Mouse (Mus musculus): ENCODE measurements around the gene Spag5. TPM values are rescaled to one million over a fixed set of nuclear protein-coding genes. Genes with fewer than 3 reads are reported as not detected.

Gene Spag5
- polyA plus RNA-seq, 1 experiment: 91.6 TPM

DNA sequence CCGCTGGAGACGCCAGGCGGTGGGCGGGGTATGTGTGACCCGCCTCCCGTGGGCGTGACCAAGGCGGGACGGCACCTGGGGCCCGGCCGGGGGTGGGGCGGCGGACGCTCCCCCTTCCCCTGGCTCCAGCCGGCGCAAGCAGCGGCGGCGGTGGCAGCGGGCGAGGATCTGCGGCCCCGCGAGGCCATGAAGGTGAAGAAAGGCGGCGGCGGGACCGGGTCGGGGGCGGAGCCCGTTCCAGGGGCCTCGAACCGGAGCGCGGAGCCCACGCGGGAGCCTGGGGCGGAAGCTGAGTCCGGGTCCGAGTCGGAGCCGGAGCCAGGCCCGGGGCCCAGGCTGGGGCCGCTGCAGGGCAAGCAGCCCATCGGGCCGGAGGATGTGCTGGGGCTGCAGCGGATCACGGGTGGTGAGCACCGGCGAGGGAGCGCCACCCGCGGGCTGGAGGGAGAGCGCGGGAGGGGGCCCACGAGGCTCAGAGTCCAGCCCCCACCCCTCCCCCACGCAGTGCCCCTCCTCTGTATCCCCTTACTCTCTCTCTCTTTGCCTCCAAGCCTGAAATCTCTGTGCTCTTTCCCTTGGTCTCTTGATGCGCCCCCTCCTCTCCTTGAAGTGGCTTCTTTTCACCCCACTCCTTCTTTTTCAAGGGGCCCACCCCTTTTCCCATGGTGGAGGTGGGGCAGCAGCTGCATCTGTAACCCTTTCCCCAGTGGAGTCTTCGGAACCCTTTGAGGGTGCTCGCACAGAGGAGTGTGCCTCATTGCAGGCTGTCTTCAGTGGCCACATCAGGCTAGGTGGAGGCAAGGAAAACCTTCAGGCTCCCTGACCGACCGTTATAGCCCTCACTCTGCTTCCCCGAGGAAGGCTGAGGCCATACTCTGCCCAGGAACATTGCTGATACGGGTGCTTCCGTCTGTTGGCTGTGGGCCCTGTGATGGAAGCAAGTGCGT lies 42.3 kb downstream of the Spag5 start, which contains the start of gene Unc119:
Gene Unc119 (plus strand): TSS at position 102 of the 947 bp plus-strand sequence.
- TF ChIP-seq CTCF (IDR thresholded peaks at IDR 0.05; ENCODE audit: control insufficient read depth, insufficient read depth, low read length) (no peak), POLR2A (IDR thresholded peaks at IDR 0.05; ENCODE audit: borderline replicate concordance, control insufficient read depth, low read depth, low read length) (peak; percentile 54; the same call in 1 of the 2 replicates)
- peak within 1 kb of the TSS; percentile 74 for H3K27ac ChIP-seq (ENCODE audit: control insufficient read depth, insufficient read depth, low read depth, low read length, poor library complexity)
- peaks cover 8% of the 10 kb centered on the region for H3K4me1 ChIP-seq (ENCODE audit: control insufficient read depth, insufficient read depth, low read length)
- 2% methylated on average over 64 of the region's 66 CpGs for WGBS
- peak within 1 kb of the TSS; percentile 79 for H3K4me3 ChIP-seq (replicated peaks; ENCODE audit: control insufficient read depth, low read depth, low read length)

DNA sequence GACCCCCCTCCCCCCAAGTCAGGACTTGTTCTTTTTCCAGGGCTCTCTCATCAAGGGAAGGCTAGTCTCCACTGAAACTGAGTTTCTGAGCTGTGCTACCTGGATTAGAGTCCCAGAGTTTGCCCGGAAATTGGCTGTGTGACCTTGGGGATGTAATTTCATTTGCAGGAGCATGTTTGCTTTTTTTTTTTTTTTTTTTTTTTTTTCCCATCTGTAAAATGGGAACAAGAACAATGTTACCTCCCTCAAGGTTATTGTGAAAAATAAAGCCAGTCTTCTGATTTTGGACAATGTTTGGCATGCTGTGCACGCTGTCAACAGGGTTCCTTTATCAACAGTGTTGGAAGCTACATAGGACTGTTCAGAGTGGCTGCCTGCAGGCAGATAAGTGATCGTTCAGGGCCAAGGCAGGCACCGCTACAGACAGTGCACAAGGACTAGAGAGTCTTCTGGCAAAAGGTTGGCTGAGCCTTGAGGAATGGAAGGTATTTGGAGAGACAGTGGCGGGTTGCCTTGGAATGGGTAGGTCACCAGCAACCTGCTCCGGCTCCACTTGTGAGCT lies 43.1 kb downstream of the Spag5 start:
- Histone ChIP-seq H3K4me3 (replicated peaks; ENCODE audit: control insufficient read depth, low read depth, low read length) (peak overlapping the region; percentile 79), H3K27ac (ENCODE audit: control insufficient read depth, insufficient read depth, low read depth, low read length, poor library complexity) (peak overlapping the region; percentile 85), H3K4me1 (ENCODE audit: control insufficient read depth, insufficient read depth, low read length) (peaks cover 8% of the 10 kb centered on the region)
- WGBS: 46% methylated on average over 6 of the region's 6 CpGs
- no peak for TF ChIP-seq CTCF (IDR thresholded peaks at IDR 0.05; ENCODE audit: control insufficient read depth, insufficient read depth, low read length)
- no peak for TF ChIP-seq POLR2A (IDR thresholded peaks at IDR 0.05; ENCODE audit: borderline replicate concordance, control insufficient read depth, low read depth, low read length)

DNA sequence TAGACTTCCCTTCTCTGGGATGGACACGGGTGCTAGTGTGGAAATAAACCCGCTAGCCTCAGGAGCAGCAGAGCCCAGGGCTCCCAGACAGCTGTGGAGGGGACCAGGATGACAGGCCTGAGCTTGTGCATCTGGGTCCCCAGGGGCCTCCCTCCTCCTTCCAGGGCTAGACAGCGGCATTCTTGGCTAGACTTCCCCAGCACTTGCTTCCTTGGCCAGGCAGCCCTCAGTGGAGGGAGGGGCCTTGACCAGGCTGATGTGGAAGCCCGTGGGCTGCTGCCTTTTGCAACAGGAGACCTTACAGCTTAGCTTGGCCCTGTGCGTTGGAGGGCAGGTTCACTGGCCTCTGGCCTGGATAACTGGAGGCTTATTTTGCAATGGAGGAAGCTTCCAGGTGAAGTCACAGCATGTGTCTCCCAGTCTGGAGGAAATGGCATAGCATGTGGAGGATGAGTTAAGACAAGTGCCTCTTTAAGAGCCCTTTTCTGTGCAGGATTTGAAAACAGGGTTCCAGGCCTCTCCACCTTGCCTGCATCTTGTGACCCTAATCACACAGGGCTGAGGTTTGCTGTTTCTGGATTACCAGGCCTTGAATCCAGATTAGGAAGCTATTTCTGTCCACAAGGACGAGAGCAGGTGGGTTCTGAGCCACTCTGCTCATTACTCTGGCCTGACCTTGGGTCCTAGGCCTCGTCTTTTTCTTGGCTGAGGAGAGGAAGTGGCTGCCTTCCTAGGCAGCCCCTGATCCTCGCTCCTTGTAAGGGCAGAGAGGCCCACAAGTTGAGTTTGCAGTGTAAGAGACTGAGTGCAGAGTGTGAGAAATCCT lies 43.8 kb downstream of the Spag5 start:
- peaks cover 8% of the 10 kb centered on the region for H3K4me1 ChIP-seq (ENCODE audit: control insufficient read depth, insufficient read depth, low read length)
- TF ChIP-seq CTCF (IDR thresholded peaks at IDR 0.05; ENCODE audit: control insufficient read depth, insufficient read depth, low read length): no peak
- no peak for TF ChIP-seq POLR2A (IDR thresholded peaks at IDR 0.05; ENCODE audit: borderline replicate concordance, control insufficient read depth, low read depth, low read length)
- peak overlapping the region; percentile 46 for H3K4me3 ChIP-seq (replicated peaks; ENCODE audit: control insufficient read depth, low read depth, low read length)
- 13% methylated on average over 8 of the region's 8 CpGs for WGBS
- peak overlapping the region; percentile 85 for H3K27ac ChIP-seq (ENCODE audit: control insufficient read depth, insufficient read depth, low read depth, low read length, poor library complexity)

DNA sequence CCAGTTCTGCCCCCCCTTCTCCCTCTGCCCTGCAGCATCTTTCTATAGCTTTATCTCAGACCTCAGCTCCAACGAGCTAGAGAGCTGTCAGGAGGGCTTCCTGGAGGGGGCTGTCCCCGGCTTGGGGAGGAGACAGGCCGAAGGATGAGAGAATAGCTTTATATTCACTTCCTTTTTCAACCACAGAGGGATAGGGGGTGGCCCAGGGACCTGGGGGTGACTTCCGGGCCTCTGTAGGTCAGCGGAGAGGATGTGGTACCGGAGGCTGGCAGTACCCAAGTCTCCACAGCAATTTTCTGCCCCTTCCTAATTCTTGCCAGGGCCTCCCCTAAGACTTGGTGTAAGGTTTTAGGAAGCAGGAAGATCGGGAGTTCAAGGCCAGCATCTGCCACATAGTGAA lies 44.5 kb downstream of the Spag5 start:
- Histone ChIP-seq H3K4me3 (replicated peaks; ENCODE audit: control insufficient read depth, low read depth, low read length) (peak overlapping the region; percentile 14), H3K27ac (ENCODE audit: control insufficient read depth, insufficient read depth, low read depth, low read length, poor library complexity) (peak overlapping the region; percentile 85), H3K4me1 (ENCODE audit: control insufficient read depth, insufficient read depth, low read length) (peaks cover 8% of the 10 kb centered on the region)
- TF ChIP-seq CTCF (IDR thresholded peaks at IDR 0.05; ENCODE audit: control insufficient read depth, insufficient read depth, low read length): no peak
- no peak for TF ChIP-seq POLR2A (IDR thresholded peaks at IDR 0.05; ENCODE audit: borderline replicate concordance, control insufficient read depth, low read depth, low read length)
- WGBS: 5% methylated on average over 7 of the region's 7 CpGs

DNA sequence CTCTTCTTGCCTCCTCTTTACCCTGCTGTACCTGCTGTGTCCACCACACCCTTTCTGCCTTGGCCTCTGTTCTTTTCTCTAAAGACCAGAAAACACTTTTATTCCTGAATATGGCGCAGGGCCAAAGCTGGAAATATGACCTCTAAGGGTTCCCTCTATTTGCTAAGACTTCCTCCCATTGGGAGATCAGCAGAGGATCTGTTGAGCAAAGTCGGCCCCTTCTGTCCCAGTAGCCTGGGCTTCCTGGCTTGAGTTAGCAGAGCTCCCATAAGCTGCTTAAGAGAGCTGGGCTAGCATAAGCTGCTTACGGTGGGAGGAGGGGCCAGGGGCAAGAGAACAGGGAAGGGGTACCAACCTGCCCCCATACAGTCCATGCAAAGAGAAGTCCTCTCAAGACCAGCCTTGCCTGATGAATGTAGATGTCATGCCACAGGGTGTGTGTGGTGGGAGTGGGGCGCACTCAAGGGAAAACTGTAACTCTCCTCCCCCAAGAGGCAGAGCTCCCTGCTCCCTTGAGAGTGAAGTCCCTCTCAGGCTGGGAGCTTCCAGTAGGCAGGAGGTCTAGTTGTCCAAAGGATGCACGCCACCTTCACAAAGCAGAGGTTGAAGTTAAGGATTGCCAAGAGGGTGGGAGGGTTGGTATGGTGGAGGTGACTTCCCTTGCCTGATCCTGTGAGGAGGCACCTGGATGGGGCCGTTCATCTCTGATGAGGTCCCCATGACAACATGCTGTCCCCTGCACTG lies 45.2 kb downstream of the Spag5 start:
- 59% methylated on average over 6 of the region's 6 CpGs for WGBS

DNA sequence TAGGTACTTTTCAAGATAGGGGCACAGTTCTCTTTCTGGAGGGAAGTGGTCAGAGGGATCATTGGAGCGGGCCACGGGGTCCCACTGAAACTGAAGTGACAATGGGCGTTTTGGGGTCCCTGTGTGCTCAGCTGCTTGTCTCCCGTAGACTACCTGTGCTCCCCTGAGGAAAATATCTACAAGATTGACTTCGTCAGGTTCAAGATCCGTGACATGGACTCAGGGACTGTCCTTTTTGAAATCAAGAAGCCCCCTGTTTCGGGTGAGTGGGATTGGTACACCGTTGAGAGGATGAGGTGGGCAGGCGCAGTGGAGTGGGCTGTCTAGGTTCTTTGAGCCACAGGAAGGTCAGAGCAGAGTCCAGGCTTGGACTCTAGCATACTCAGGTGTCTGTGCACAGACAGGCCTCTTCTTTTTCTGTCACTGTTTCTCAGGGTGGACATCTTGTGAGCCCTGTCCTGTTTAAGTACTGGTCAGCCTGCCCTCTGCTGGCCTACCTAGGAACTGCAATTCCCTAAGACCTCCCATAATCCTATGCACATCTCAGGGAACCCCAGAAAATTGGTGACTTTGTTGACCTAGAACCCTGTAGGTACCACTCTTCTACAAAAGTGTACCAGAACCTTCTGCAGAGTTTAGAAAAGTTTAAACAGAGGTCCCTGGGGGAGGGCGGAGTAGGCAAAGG lies 45.9 kb downstream of the Spag5 start:
- H3K4me3 ChIP-seq (replicated peaks; ENCODE audit: control insufficient read depth, low read depth, low read length): no peak overlapping the region
- 80% methylated on average over 10 of the region's 10 CpGs for WGBS
- TF ChIP-seq POLR2A (IDR thresholded peaks at IDR 0.05; ENCODE audit: borderline replicate concordance, control insufficient read depth, low read depth, low read length): no peak
- TF ChIP-seq CTCF (IDR thresholded peaks at IDR 0.05; ENCODE audit: control insufficient read depth, insufficient read depth, low read length): peak; percentile 80
- H3K27ac ChIP-seq (ENCODE audit: control insufficient read depth, insufficient read depth, low read depth, low read length, poor library complexity): peak overlapping the region; percentile 68
- H3K4me1 ChIP-seq (ENCODE audit: control insufficient read depth, insufficient read depth, low read length): peaks cover 8% of the 10 kb centered on the region

More for the DNA sequence above, 45.2 kb downstream of the Spag5 start:
- Histone ChIP-seq H3K27ac (ENCODE audit: control insufficient read depth, insufficient read depth, low read depth, low read length, poor library complexity) (peak overlapping the region; percentile 85), H3K4me1 (ENCODE audit: control insufficient read depth, insufficient read depth, low read length) (peaks cover 8% of the 10 kb centered on the region), H3K4me3 (replicated peaks; ENCODE audit: control insufficient read depth, low read depth, low read length) (peak overlapping the region; percentile 14)
- no peak for TF ChIP-seq CTCF (IDR thresholded peaks at IDR 0.05; ENCODE audit: control insufficient read depth, insufficient read depth, low read length)
- TF ChIP-seq POLR2A (IDR thresholded peaks at IDR 0.05; ENCODE audit: borderline replicate concordance, control insufficient read depth, low read depth, low read length): no peak

DNA sequence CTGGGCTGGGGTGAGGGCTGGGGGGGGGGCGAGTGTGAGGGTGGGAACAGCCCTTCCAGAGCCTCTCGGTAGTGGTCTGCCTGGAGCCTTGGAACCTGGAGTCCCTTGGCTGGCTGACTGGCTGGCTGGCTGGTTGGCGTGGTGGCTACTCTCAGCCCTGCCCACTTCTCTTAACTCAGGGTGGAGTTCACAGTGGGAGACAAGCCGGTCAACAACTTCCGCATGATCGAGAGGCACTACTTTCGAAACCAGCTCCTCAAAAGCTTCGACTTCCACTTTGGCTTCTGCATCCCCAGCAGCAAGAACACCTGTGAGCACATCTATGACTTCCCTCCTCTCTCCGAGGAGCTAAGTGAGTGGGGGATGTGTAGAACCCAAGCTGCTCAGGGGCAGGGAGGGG lies 46.6 kb downstream of the Spag5 start:
- Histone ChIP-seq H3K4me3 (replicated peaks; ENCODE audit: control insufficient read depth, low read depth, low read length) (peak overlapping the region; percentile 30), H3K27ac (ENCODE audit: control insufficient read depth, insufficient read depth, low read depth, low read length, poor library complexity) (peak overlapping the region; percentile 68), H3K4me1 (ENCODE audit: control insufficient read depth, insufficient read depth, low read length) (peaks cover 8% of the 10 kb centered on the region)
- TF ChIP-seq POLR2A (IDR thresholded peaks at IDR 0.05; ENCODE audit: borderline replicate concordance, control insufficient read depth, low read depth, low read length): no peak
- TF ChIP-seq CTCF (IDR thresholded peaks at IDR 0.05; ENCODE audit: control insufficient read depth, insufficient read depth, low read length): no peak
- WGBS: 46% methylated on average over 9 of the region's 9 CpGs
